Mouse (Mus musculus) heart, postnatal 0 days (tissue): ENCODE data around the gene Pip4p1. TPM values are rescaled to one million over a fixed set of nuclear protein-coding genes. Genes with fewer than 3 reads are reported as not detected.

Experiments used
- ATAC-seq: fragments of 200-750 bp; cut with Nextera tagmentation; 2 replicates; pipeline ENCODE4 v1.8.0; 2017; ENCODE audit warnings: low read depth, moderate number of reproducible peaks, moderate library complexity; ENCODE audit not compliant: insufficient read depth
- DNase-seq: peaks from one replicate; pipeline ENCODE4 v3.0.0-alpha.2; 2016; ENCODE audit warnings: low spot score
- H3K27ac ChIP-seq: fragments of 300-500 bp; sonication (generic); 2 replicates; pipeline ENCODE4 v1.5.1; 2014; ENCODE audit warnings: low read depth, mild to moderate bottlenecking
- H3K27me3 ChIP-seq: fragments of 300-500 bp; sonication (generic); 2 replicates; pipeline ENCODE4 v1.6.1; 2014; ENCODE audit warnings: low read length, mixed read lengths; ENCODE audit not compliant: control insufficient read depth, insufficient read depth
- H3K36me3 ChIP-seq: fragments of 300-500 bp; sonication (generic); replicated peaks from 2 replicates; pipeline ENCODE4 v1.6.1; 2014; ENCODE audit warnings: low read length, mixed read lengths; ENCODE audit not compliant: control insufficient read depth, insufficient read depth
- H3K4me1 ChIP-seq: fragments of 300-500 bp; sonication (generic); 2 replicates; pipeline ENCODE4 v1.6.1; 2014; ENCODE audit warnings: antibody characterized with exemption; ENCODE audit not compliant: control insufficient read depth, insufficient read depth
- H3K4me2 ChIP-seq: fragments of 300-500 bp; sonication (generic); 2 replicates; pipeline ENCODE4 v1.6.1; 2014; ENCODE audit warnings: low read depth, mild to moderate bottlenecking, low read length, moderate library complexity
- H3K4me3 ChIP-seq: fragments of 300-500 bp; sonication (generic); 2 replicates; pipeline ENCODE4 v1.5.1; 2014; ENCODE audit warnings: low read depth, low read length
- H3K9ac ChIP-seq: fragments of 300-500 bp; sonication (generic); replicated peaks from 2 replicates; pipeline ENCODE4 v1.6.1; 2014; ENCODE audit warnings: low read depth, low read length, mixed read lengths
- H3K9me3 ChIP-seq: fragments of 300-500 bp; sonication (generic); replicated peaks from 2 replicates; pipeline ENCODE4 v1.6.1; 2016; ENCODE audit warnings: low read length; ENCODE audit not compliant: control insufficient read depth
- CTCF ChIP-seq: IDR thresholded peaks from 2 replicates; pipeline ENCODE4 v1.5.1; 2016; ENCODE audit warnings: antibody characterized with exemption, control low read depth, low read depth
- EP300 ChIP-seq: IDR thresholded peaks from 2 replicates; pipeline ENCODE4 v1.6.1; 2016; ENCODE audit warnings: antibody characterized with exemption, low read depth
- WGBS: fragments of 180-500 bp; shearing (Covaris S2); extraction: QIAGEN DNeasy Blood & Tissue Kit; methylation state at CpG from one replicate; pipeline ENCODE4 v1.1.7; 2014; 5-methylcytosine and 5-hydroxymethylcytosine counted together
- polyA plus RNA-seq: library from polyadenylated mRNA; unstranded; fragments of >200 nt; fragmentation: Nextera tagmentation; extraction: Ambion mirVana; gene quantifications from 2 replicates; pipeline ENCODE4 v1.2.1, GENCODE M21; 2015
- total RNA-seq: library from RNA; depleted of rRNA; stranded (reverse); fragments of >200 nt; gene quantifications from 2 replicates; pipeline ENCODE4 v1.2.3, GENCODE M21; 2014; ENCODE audit warnings: low replicate concordance

The Pip4p1 gene
- total and polyA plus RNA-seq, 2 experiments from 2014 or later: 16.6 to 20.4 TPM

- H3K4me2 ChIP-seq: no peak overlapping the region
- DNase-seq (no peak), ATAC-seq (no peak)
- no peaks in the 10 kb centered on the region for H3K27me3 ChIP-seq
- H3K4me3 ChIP-seq: no peak overlapping the region
- H3K9ac ChIP-seq: no peak overlapping the region
- no peak for TF ChIP-seq EP300
- TF ChIP-seq CTCF: no peak
- H3K4me1 ChIP-seq: no peaks in the 10 kb centered on the region
- no peak overlapping the region for H3K27ac ChIP-seq
- H3K36me3 ChIP-seq: no peaks in the 10 kb centered on the region
- H3K9me3 ChIP-seq: no peaks in the 10 kb centered on the region
- WGBS: 23% methylated on average over 2 of the region's 2 CpGs
Observed at GRCm38 (mm10) chr14:50938940-50939339, 8.3 kb upstream of the Pip4p1 start.

- no peaks in the 10 kb centered on the region for H3K36me3 ChIP-seq
- 78% methylated on average over 3 of the region's 3 CpGs for WGBS
- TF ChIP-seq EP300 (no peak), CTCF (no peak)
- ATAC-seq: no peak
- no peak overlapping the region for H3K4me3 ChIP-seq
- H3K9me3 ChIP-seq: no peaks in the 10 kb centered on the region
- DNase-seq: no peak
- H3K9ac ChIP-seq: no peak overlapping the region
- H3K4me1 ChIP-seq: no peaks in the 10 kb centered on the region
- no peak overlapping the region for H3K4me2 ChIP-seq
- no peaks in the 10 kb centered on the region for H3K27me3 ChIP-seq
- no peak overlapping the region for H3K27ac ChIP-seq
Observed at GRCm38 (mm10) chr14:50938119-50938908, 7.7 kb upstream of the Pip4p1 start.

- Histone ChIP-seq H3K4me3 (no peak overlapping the region), H3K27ac (no peak overlapping the region), H3K36me3 (no peaks in the 10 kb centered on the region), H3K4me1 (peaks cover 5% of the 10 kb centered on the region; the same call in 1 of the 2 replicates), H3K9ac (no peak overlapping the region), H3K27me3 (no peaks in the 10 kb centered on the region), H3K9me3 (no peaks in the 10 kb centered on the region), H3K4me2 (no peak overlapping the region)
- WGBS: 60% methylated on average over 1 of the region's 1 CpGs
- no peak for ATAC-seq
- DNase-seq: no peak
- no peak for TF ChIP-seq EP300
- TF ChIP-seq CTCF: no peak
Observed at GRCm38 (mm10) chr14:50936649-50937048, 6.0 kb upstream of the Pip4p1 start.

- H3K4me1 ChIP-seq: peaks cover 9% of the 10 kb centered on the region
- WGBS: 12% methylated on average over 12 of the region's 12 CpGs
Observed at GRCm38 (mm10) chr14:50931493-50932020, 901 bp upstream of the Pip4p1 start.

GRCm38 (mm10) chr14:50930377-50930753, 291 bp downstream of the Pip4p1 start:
- peaks cover 33% of the 10 kb centered on the region for H3K36me3 ChIP-seq
- ATAC-seq: peak; percentile 4; the same call in 1 of the 2 replicates
- peak overlapping the region; percentile 81 for H3K4me3 ChIP-seq
- H3K9ac ChIP-seq: peak overlapping the region; percentile 87
- WGBS: under 1% methylated on average over 26 of the region's 38 CpGs
- no peaks in the 10 kb centered on the region for H3K27me3 ChIP-seq
- DNase-seq: no peak
- H3K27ac ChIP-seq: peak overlapping the region; percentile 86
- peaks cover 13% of the 10 kb centered on the region for H3K4me1 ChIP-seq
- peak overlapping the region; percentile 72 for H3K4me2 ChIP-seq
- no peaks in the 10 kb centered on the region for H3K9me3 ChIP-seq
- TF ChIP-seq EP300 (no peak), CTCF (no peak)

More at GRCm38 (mm10) chr14:50931493-50932020, 901 bp upstream of the Pip4p1 start:
- ATAC-seq (no peak), DNase-seq (no peak)
- no peaks in the 10 kb centered on the region for H3K9me3 ChIP-seq
- TF ChIP-seq EP300 (no peak), CTCF (no peak)
- H3K4me3 ChIP-seq: peak overlapping the region; percentile 81
- peak overlapping the region; percentile 43 for H3K9ac ChIP-seq
- H3K4me2 ChIP-seq: peak overlapping the region; percentile 75
- H3K36me3 ChIP-seq: peaks cover 30% of the 10 kb centered on the region
- H3K27ac ChIP-seq: peak overlapping the region; percentile 76
- no peaks in the 10 kb centered on the region for H3K27me3 ChIP-seq
